Mouse (Mus musculus): ENCODE data around the gene Smarcc2.

DNA sequence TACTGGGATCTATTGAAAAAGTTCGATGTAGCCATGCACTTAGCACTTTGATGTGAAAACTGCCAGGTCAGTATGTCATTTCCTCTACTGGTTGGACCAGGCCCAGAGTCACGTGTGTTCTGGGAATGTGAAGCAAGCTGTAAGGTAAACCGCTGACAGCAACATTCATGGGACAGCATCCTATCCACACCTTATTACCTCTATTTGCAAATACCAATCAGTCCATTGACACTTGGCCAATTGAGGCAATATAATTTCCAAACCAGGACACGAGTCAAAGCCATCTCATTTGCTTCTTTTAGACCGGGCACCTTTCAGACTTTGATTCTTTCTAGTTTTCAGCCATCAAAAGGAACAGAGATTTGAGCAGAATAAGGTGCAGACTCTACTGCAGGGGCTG lies 30.0 kb upstream of the Smarcc2 start:
- TF ChIP-seq POLR2A (IDR thresholded peaks at IDR 0.05; ENCODE audit: extremely low read depth, insufficient read depth, low read length): no peak
- TF ChIP-seq CTCF (IDR thresholded peaks at IDR 0.05; ENCODE audit: low read depth, low read length): no peak
